Mouse (Mus musculus): ENCODE data around the gene Samd15.

DNA sequence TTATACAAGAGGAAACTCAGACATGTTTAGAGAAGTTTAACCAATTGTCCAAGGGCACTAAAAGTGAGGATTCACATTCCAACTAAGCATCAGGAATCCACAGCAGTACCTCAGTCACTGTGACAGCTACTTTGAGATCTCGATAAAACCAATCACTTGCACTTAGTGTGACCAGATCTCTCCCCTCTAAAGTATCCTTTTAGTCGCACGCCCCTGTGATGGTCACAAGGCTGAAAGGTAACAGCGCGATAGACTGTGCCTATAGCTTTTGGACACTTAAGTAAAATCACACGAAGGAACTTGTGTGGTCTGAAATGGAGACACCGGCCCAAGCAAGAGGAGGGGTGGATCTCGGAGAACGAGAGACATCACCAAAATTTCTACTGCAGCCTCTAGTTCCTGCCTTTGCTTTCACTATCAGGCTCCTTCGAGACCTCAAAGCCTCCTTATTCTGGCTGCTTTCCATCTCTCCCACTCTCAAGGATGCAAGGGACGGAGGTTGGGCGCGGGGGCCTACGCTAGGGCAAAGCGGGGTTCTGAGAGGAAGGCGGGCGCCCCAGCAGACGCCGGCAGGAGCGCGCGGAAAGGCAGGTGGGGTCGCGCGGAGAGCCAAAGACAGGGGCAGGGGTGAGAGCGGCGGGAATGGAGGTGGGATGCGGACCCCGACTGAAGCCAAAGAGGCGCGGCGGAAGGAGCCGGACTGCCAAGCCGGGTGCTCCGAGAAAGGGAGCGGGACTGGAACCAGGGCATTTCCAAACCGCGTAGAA lies at the start of gene Samd15:
- no peak for TF ChIP-seq CTCF (IDR thresholded peaks at IDR 0.05; ENCODE audit: control insufficient read depth, insufficient read depth, low read length)
- TF ChIP-seq POLR2A (IDR thresholded peaks at IDR 0.05; ENCODE audit: borderline replicate concordance, control insufficient read depth, low read depth, low read length), result no peak
